Mouse (Mus musculus) G1E (cell line): Measurements from ENCODE around the gene Srxn1.

Experiments used
- CTCF ChIP-seq: IDR thresholded peaks from 2 replicates; pipeline ENCODE4 v1.5.1; 2012; ENCODE audit warnings: low read depth, low read length, inconsistent platforms, mixed read lengths
- GATA1 ChIP-seq: IDR thresholded peaks from 2 replicates; pipeline ENCODE4 v1.6.1; 2012; ENCODE audit warnings: borderline replicate concordance, low read length, inconsistent platforms, mixed read lengths
- POLR2AphosphoS5 ChIP-seq: IDR thresholded peaks from 2 replicates; pipeline ENCODE4 v1.6.1; 2012; ENCODE audit warnings: low read depth, low read length, inconsistent platforms; ENCODE audit not compliant: insufficient replicate concordance
- TAL1 ChIP-seq: conservative IDR thresholded peaks from 2 replicates; pipeline ENCODE4 v1.6.1; 2012; ENCODE audit warnings: low read depth, low read length, inconsistent platforms, mixed read lengths

DNA sequence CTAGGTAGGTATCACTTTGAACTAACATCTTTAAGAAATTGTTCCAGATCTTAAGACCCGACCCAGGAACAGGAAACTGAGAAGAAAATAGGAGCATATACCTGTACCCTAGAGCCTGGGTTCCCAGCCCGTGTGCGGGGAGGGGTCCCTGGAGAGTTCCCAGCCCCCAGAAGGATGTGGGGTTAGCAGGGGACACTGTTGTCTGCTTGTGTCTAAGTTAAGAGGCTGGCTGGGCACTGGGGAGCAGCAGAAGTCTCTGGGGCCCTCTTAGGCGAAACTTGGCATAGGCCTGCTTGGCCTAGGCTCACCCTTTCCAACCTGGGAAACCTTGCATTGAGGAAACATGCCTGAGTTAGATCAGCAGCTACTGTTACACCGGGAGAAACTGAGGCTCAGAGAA is 39.2 kb downstream of the Srxn1 start:
- no peak for TF ChIP-seq CTCF
- TF ChIP-seq POLR2AphosphoS5: no peak
- no peak for TF ChIP-seq TAL1
- no peak for TF ChIP-seq GATA1
